Mouse (Mus musculus) heart, embryonic 11.5 days (tissue): ENCODE data around the gene Pan3. TPM values are rescaled to one million over a fixed set of nuclear protein-coding genes. Genes with fewer than 3 reads are reported as not detected.

Experiments used
- ATAC-seq: fragments of 200-750 bp; cut with Nextera tagmentation; replicated peaks from 2 replicates; pipeline ENCODE4 v1.8.0; 2017; ENCODE audit warnings: moderate library complexity; ENCODE audit not compliant: insufficient number of reproducible peaks, low FRiP score, low TSS enrichment
- H3K27ac ChIP-seq: fragments of 300-500 bp; sonication (generic); 2 replicates; pipeline ENCODE4 v1.5.1; 2014; ENCODE audit warnings: mild to moderate bottlenecking, low read depth, low read length
- H3K27me3 ChIP-seq: fragments of 300-500 bp; sonication (generic); 2 replicates; pipeline ENCODE4 v1.6.1; 2014; ENCODE audit warnings: mild to moderate bottlenecking, low read length, mixed read lengths; ENCODE audit not compliant: control insufficient read depth, insufficient read depth
- H3K36me3 ChIP-seq: fragments of 300-500 bp; sonication (generic); 2 replicates; pipeline ENCODE4 v1.6.1; 2014; ENCODE audit warnings: mild to moderate bottlenecking, low read length, moderate library complexity, mixed read lengths; ENCODE audit not compliant: control insufficient read depth, insufficient read depth
- H3K4me1 ChIP-seq: fragments of 300-500 bp; sonication (generic); 2 replicates; pipeline ENCODE4 v1.6.1; 2014; ENCODE audit warnings: low read length; ENCODE audit not compliant: control insufficient read depth, insufficient read depth
- H3K4me2 ChIP-seq: fragments of 300-500 bp; sonication (generic); 2 replicates; pipeline ENCODE4 v1.6.1; 2014; ENCODE audit warnings: mild to moderate bottlenecking, moderate library complexity
- H3K4me3 ChIP-seq: fragments of 300-500 bp; sonication (generic); 2 replicates; pipeline ENCODE4 v1.5.1; 2014; ENCODE audit warnings: low read depth, low read length
- H3K9ac ChIP-seq: fragments of 300-500 bp; sonication (generic); 2 replicates; pipeline ENCODE4 v1.6.1; 2014; ENCODE audit warnings: mild to moderate bottlenecking, low read depth, low read length, moderate library complexity
- H3K9me3 ChIP-seq: fragments of 300-500 bp; sonication (generic); replicated peaks from 2 replicates; pipeline ENCODE4 v1.6.1; 2016; ENCODE audit warnings: low read length; ENCODE audit not compliant: control insufficient read depth
- WGBS: fragments of 180-500 bp; shearing (Covaris S2); extraction: QIAGEN DNeasy Blood & Tissue Kit; methylation state at CpG from one replicate; pipeline ENCODE4 v1.1.7; 2014; ENCODE audit not compliant: insufficient replicate concordance; 5-methylcytosine and 5-hydroxymethylcytosine counted together
- polyA plus RNA-seq: library from polyadenylated mRNA; unstranded; fragments of >200 nt; fragmentation: Nextera tagmentation; extraction: Ambion mirVana; gene quantifications from 2 replicates; pipeline ENCODE4 v1.2.1, GENCODE M21; 2014

The Pan3 gene
- polyA plus RNA-seq, 1 experiment from 2014 or later = 54.9 TPM

DNA sequence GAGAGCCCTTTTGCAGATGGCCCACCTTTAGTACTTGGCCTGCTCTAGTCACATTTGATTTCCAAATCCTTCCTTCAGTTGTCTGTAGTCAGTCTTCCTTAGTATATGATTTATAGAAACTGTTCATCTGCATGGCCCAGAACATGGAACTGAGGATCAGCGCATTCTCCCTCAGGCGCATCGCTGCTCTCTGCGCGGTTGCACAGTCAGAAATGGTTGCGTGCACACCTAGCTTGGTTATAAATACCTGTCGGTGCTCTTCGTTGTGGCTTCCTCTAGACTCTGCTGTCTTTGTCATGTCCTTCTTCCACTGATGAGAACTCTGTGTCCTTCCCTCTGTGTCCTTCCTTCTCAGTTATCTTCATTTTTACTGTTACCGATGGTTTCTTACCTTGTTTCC lies 47.1 kb downstream of the Pan3 start:
- Histone ChIP-seq H3K9me3 (no peaks in the 10 kb centered on the region), H3K4me3 (no peak overlapping the region), H3K27me3 (no peaks in the 10 kb centered on the region), H3K9ac (no peak overlapping the region), H3K27ac (no peak overlapping the region), H3K4me2 (no peak overlapping the region), H3K36me3 (no peaks in the 10 kb centered on the region; the same call in 1 of the 2 replicates), H3K4me1 (peaks cover 13% of the 10 kb centered on the region; the same call in 1 of the 2 replicates)
- ATAC-seq = no peak
- WGBS = 93% methylated on average over 9 of the region's 9 CpGs

DNA sequence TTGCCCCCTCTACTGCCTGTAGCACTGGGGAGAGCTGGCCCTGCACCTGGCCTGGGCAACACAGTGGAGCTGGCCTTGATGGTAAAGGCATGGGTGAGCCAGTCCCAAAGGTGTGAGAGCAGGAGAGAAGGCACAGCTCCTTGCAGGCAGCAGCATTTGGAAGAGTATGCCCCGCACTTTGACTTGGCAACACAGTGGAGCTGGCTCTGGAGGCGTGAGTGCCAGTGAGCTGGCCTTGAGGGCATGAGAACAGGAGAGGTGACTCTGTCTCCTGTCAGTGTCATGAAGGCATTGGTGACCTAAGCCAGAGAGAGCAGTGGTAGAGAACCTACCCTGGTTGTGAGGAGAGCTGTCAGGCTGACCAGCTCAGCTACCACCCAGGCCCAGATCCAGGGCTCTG lies 49.4 kb downstream of the Pan3 start:
- Histone ChIP-seq H3K36me3 (no peaks in the 10 kb centered on the region; the same call in 1 of the 2 replicates), H3K9ac (no peak overlapping the region), H3K27me3 (no peaks in the 10 kb centered on the region), H3K4me1 (peaks cover 13% of the 10 kb centered on the region; the same call in 1 of the 2 replicates), H3K9me3 (no peaks in the 10 kb centered on the region), H3K4me3 (no peak overlapping the region), H3K27ac (no peak overlapping the region; the same call in 1 of the 2 replicates), H3K4me2 (no peak overlapping the region)
- 94% methylated on average over 2 of the region's 2 CpGs for WGBS
- ATAC-seq = no peak; the same call in 1 of the 2 replicates

DNA sequence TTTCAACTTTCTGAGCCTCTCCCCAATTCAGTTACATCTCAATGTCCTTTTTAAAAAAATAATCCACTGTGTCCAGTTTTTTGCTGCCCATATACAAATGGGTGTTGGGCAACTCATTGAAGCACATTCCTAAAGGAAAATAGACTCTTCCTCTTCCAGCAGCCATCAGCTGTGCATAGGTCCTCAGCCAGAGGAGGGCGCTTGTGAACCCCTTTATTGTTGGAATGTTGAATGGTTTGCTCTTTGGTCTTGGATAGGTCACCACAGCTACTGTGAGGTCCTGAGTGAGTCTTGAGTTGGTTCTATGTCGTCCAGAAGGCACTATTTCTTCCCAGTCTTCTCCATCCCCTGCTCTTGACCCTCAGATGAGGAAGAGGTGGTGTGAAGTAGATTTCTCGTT lies 54.2 kb downstream of the Pan3 start:
- Histone ChIP-seq H3K4me1 (peaks cover 3% of the 10 kb centered on the region; the same call in 1 of the 2 replicates), H3K36me3 (no peaks in the 10 kb centered on the region), H3K4me2 (no peak overlapping the region), H3K9me3 (no peaks in the 10 kb centered on the region), H3K27me3 (no peaks in the 10 kb centered on the region), H3K9ac (no peak overlapping the region), H3K4me3 (no peak overlapping the region), H3K27ac (no peak overlapping the region)
- 69% methylated on average over 3 of the region's 3 CpGs for WGBS
- no peak for ATAC-seq

DNA sequence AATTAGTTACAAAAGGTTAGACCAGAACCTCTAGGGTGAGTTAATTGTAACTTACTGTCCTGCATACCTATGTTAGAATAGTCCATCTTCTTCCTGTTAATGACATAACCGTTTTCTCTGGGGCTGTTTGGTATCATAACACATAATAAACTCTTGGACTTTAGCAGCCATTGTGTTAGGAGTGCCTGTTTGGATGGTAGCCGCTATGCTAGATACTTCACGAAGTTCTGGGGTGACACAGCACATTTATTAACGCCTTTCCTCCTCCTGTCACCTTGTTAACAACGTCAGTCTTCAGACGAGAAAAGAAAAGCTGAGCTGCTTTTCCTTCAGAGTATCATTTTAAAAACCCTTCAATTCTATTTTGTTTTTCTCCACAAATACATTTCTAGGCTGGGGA lies 59.3 kb downstream of the Pan3 start:
- no peaks in the 10 kb centered on the region for H3K36me3 ChIP-seq
- ATAC-seq = no peak
- no peak overlapping the region for H3K4me2 ChIP-seq
- no peaks in the 10 kb centered on the region for H3K9me3 ChIP-seq
- H3K27ac ChIP-seq = no peak overlapping the region
- H3K4me3 ChIP-seq = no peak overlapping the region
- no peak overlapping the region for H3K9ac ChIP-seq
- 68% methylated on average over 6 of the region's 6 CpGs for WGBS
- peaks cover 9% of the 10 kb centered on the region for H3K4me1 ChIP-seq
- H3K27me3 ChIP-seq = no peaks in the 10 kb centered on the region

DNA sequence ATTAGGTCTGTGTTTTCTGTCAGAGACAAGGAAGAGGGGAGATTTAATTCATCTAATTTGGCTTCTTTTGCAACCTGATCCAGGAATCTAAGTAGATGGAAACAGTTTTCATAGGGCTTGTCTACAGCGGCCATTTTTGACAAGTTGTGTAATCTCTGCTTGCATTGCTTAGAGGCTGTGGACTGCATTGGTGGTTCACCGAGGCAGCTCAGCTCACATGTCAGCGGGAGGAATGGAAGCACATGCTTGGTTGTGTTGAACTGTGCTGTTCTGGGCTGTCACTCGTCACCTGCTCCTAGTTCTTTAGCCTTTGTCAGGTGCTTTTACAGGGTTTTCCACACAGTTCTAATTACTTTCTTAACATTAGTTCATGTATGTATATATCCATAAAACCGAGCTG lies 60.9 kb downstream of the Pan3 start:
- H3K27me3 ChIP-seq = no peaks in the 10 kb centered on the region
- H3K9ac ChIP-seq = no peak overlapping the region
- H3K36me3 ChIP-seq = no peaks in the 10 kb centered on the region
- H3K4me1 ChIP-seq = peaks cover 14% of the 10 kb centered on the region
- no peak overlapping the region for H3K4me2 ChIP-seq
- no peak overlapping the region for H3K4me3 ChIP-seq
- ATAC-seq = no peak
- no peak overlapping the region for H3K27ac ChIP-seq
- no peaks in the 10 kb centered on the region for H3K9me3 ChIP-seq
- 80% methylated on average over 5 of the region's 5 CpGs for WGBS

DNA sequence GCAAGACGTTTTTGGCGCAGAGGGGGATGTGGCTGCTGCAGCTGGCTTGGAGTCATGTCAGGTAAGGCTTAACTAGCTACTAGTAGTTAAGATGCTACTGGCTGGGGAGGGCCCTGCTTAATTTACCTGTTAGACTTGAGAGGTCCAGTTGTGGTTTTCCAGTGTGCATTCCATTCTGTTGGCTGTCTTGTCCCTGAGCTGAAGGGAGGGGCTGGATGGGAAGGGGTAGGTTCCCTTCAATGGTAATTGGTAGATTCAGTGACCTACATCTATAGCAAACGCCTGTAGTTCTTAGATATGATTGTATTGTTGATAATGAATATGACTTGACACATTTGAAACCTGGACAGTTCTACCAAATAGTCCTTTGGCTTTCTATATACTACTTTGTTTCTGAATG lies 62.5 kb downstream of the Pan3 start:
- no peak overlapping the region for H3K4me2 ChIP-seq
- no peak for ATAC-seq
- H3K9me3 ChIP-seq = no peaks in the 10 kb centered on the region
- H3K36me3 ChIP-seq = no peaks in the 10 kb centered on the region
- H3K4me1 ChIP-seq = peaks cover 14% of the 10 kb centered on the region
- no peak overlapping the region for H3K4me3 ChIP-seq
- H3K27me3 ChIP-seq = no peaks in the 10 kb centered on the region
- 72% methylated on average over 3 of the region's 3 CpGs for WGBS
- H3K9ac ChIP-seq = no peak overlapping the region
- no peak overlapping the region for H3K27ac ChIP-seq

DNA sequence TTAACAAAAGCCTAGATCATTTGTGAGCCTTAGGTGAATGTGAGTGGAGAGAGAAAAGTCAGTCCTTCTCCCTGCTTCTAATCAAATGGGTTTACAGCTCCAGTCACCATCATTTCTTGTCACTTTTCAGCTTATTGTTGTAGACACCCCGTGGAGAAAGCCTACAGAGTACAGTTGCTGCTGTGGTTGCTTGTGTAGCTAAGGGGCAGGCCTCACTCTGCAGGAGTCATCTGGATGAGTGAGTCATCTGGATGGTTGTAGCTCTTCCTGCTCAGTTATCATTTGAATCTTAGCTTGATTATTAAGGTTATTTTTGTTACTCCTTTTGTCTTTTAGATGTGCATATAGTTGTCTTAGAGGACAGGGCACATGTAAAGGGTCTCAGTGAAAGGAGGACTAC lies 63.2 kb downstream of the Pan3 start:
- Histone ChIP-seq H3K9ac (no peak overlapping the region), H3K4me2 (no peak overlapping the region), H3K4me1 (peaks cover 14% of the 10 kb centered on the region), H3K9me3 (no peaks in the 10 kb centered on the region), H3K27ac (no peak overlapping the region), H3K36me3 (no peaks in the 10 kb centered on the region), H3K27me3 (no peaks in the 10 kb centered on the region), H3K4me3 (no peak overlapping the region)
- ATAC-seq = no peak
- WGBS = 67% methylated on average over 1 of the region's 1 CpGs

DNA sequence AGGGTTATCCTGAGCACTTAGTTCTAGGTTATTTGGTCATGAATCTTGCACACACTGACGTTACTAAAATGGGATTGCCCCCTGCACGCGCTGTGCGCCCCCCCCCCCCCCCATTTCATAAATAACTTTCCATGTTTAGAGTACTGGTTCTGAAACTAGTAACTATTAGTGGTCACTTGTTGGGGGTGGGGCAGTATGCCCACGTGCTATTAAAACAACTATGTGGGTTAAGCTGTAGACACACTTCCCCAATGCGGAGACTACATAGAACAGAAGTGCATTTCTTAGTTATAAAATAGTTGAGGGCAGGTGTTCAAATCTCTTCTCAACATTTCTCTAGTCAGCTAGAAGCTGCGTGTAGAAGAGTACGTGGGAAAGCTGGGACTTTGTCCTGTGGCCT lies 63.7 kb downstream of the Pan3 start:
- no peaks in the 10 kb centered on the region for H3K9me3 ChIP-seq
- 86% methylated on average over 8 of the region's 8 CpGs for WGBS
- peaks cover 14% of the 10 kb centered on the region for H3K4me1 ChIP-seq
- no peak overlapping the region for H3K4me2 ChIP-seq
- H3K36me3 ChIP-seq = no peaks in the 10 kb centered on the region
- no peaks in the 10 kb centered on the region for H3K27me3 ChIP-seq
- no peak overlapping the region for H3K27ac ChIP-seq
- ATAC-seq = no peak
- no peak overlapping the region for H3K9ac ChIP-seq
- no peak overlapping the region for H3K4me3 ChIP-seq

DNA sequence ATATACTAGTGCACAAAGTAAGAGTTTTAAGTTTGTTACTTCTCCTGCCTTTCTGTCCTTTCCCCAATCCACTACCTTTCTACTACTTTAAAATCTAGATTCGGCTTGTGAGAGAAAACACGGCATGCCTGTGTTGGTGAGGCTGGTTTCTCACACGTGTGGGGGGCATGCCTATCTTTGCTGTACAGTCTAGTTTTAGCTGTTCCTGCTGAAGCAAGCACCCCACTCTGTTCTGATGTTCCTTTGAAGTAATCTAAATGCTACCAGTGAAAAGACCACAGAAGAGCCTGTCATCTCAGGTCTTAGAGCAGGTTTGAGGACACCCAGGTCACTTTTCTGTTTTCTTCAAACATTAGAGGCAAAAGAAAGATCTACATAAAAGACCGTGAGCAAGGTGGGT lies 64.4 kb downstream of the Pan3 start:
- Histone ChIP-seq H3K36me3 (no peaks in the 10 kb centered on the region), H3K27ac (no peak overlapping the region), H3K9ac (no peak overlapping the region), H3K4me1 (peaks cover 14% of the 10 kb centered on the region), H3K9me3 (no peaks in the 10 kb centered on the region), H3K4me3 (no peak overlapping the region), H3K4me2 (no peak overlapping the region), H3K27me3 (no peaks in the 10 kb centered on the region)
- 75% methylated on average over 4 of the region's 4 CpGs for WGBS
- no peak for ATAC-seq
